Mouse (Mus musculus): ENCODE results near the gene Nagk. TPM values are rescaled to one million over a fixed set of nuclear protein-coding genes. Genes with fewer than 3 reads are reported as not detected.
"Not testable (repeated sequence)": the region's sequence is repeated elsewhere in the genome, so short reads cannot be mapped to it uniquely, and the experiment has no call there.

Nagk gene
- polyA plus RNA-seq, 1 experiment from 2014 or later, result 122 TPM

DNA sequence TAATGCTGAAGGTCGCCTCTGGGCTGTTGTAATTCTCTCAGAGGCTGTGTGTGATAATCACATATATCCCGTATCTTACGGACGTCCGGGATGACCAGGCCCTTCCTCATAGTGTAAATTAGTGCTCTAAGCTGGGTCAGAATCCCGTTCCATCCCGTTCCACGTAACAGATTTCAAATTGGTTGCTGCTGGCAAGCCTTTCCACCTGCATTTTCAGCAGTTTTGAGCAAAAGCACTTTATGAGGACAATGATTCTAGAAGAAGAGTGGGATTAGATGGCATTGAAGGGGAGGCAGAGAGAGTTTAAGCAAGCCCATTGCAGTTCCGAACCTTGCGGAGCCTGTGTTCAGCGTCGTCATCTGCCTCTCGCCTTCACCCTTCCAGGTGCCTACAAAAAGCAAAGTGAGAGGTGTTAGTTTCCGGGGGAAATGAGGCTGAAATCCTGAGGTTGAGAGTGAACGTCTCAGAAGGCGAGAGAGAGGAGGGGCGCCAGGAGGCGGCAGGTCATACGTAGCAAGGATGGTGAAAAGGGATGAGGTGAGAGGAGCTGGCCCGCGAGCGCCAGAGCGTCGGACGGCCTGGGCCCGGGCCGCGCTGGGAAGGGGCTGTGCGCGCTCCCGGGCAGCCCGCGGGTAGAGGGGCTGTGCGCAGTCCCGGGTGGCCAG is 36.3 kb downstream of the Nagk start:
- Histone ChIP-seq H3K4me3 (ENCODE audit: low read depth, low read length) (peak overlapping the region; percentile 53), H3K27ac (ENCODE audit: low read length) (peak overlapping the region; percentile 76), H3K36me3 (ENCODE audit: control insufficient read depth, insufficient read depth, low read length) (no peaks in the 10 kb centered on the region), H3K4me2 (ENCODE audit: low read length) (peak overlapping the region; percentile 82), H3K9ac (ENCODE audit: low read depth, low read length) (peak overlapping the region; percentile 62), H3K4me1 (ENCODE audit: control insufficient read depth, insufficient read depth, low read length) (peaks cover 16% of the 10 kb centered on the region), H3K27me3 (ENCODE audit: control insufficient read depth, insufficient read depth, low read depth, low read length) (no peaks in the 10 kb centered on the region), H3K9me3 (replicated peaks; ENCODE audit: control insufficient read depth, low read length, poor library complexity, severe bottlenecking) (no peaks in the 10 kb centered on the region)
- ATAC-seq, result peak; percentile 84
- 1% methylated on average over 35 of the region's 35 CpGs for whole genome bisulfite sequencing

DNA sequence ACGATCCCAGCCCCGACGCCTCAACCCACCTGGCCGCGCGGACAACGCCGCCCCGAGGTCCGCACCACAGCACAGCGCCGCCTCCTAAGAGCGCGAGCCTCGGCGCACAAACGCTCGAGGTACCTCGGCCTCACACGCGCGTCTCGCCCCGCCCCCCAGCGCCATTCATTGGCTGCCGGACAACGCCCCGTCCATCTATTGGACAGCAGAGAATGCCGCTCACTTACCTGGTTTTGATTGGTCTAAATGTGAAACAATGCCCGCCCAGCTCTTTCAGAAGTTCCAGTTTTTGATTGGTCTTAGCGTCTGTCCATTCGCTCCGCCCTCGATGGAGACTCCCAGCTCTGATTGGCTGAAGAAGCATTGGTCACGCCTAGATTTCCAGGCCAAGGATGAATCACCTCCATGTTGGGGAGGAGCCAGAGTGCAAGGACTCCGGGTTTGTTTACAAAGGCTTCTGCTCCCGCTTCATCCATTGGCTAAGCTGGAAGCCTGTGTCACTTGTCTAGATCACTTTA is 36.9 kb downstream of the Nagk start, which contains the start of gene Paip2b:
TSS of gene Paip2b (minus strand) at position 136 of the 518 bp plus-strand sequence.
- no peaks in the 10 kb centered on the region for H3K36me3 ChIP-seq (ENCODE audit: control insufficient read depth, insufficient read depth, low read length)

DNA sequence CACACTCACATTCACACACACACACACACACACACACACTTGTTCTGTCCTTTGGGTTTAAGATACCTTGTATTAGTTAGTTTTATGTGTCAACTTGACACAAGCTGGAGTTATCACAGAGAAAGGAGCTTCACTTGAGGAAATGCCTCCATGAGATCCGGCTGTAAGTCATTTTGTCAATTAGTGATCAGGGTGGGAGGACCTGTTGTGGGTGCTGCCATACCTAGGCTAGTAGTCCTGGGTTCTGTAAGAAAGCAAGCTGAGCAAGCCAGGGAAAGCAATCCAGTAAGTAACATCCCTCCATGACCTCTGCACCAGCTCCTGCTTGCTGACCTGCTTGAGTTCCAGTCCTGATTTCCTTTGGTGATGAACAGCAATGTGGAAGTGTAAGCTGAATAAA is 37.6 kb downstream of the Nagk start:
- Histone ChIP-seq H3K4me2 (ENCODE audit: low read length) (peak overlapping the region; percentile 59), H3K4me1 (ENCODE audit: control insufficient read depth, insufficient read depth, low read length) (peaks cover 16% of the 10 kb centered on the region), H3K4me3 (ENCODE audit: low read depth, low read length) (peak overlapping the region; percentile 34), H3K27ac (ENCODE audit: low read length) (peak overlapping the region; percentile 48; the same call in 1 of the 2 replicates), H3K9ac (ENCODE audit: low read depth, low read length) (0 out of 2 replicates have a peak overlapping the region, but pooled peaks have one; percentile 27)
- ATAC-seq; H3K27me3 ChIP-seq (ENCODE audit: control insufficient read depth, insufficient read depth, low read depth, low read length); H3K36me3 ChIP-seq (ENCODE audit: control insufficient read depth, insufficient read depth, low read length); H3K9me3 ChIP-seq (replicated peaks; ENCODE audit: control insufficient read depth, low read length, poor library complexity, severe bottlenecking): not testable (repeated sequence)
- 52% methylated on average over 1 of the region's 1 CpGs for WGBS

More for the DNA sequence above, 36.9 kb downstream of the Nagk start, which contains the start of gene Paip2b:
- under 1% methylated on average over 37 of the region's 37 CpGs for WGBS
- H3K9ac ChIP-seq (ENCODE audit: low read depth, low read length), result peak within 1 kb of the TSS; percentile 62
- no peaks in the 10 kb centered on the region for H3K27me3 ChIP-seq (ENCODE audit: control insufficient read depth, insufficient read depth, low read depth, low read length)
- H3K4me2 ChIP-seq (ENCODE audit: low read length), result peak within 1 kb of the TSS; percentile 82
- peak; percentile 99 for ATAC-seq
- H3K9me3 ChIP-seq (replicated peaks; ENCODE audit: control insufficient read depth, low read length, poor library complexity, severe bottlenecking), result no peaks in the 10 kb centered on the region
- H3K4me3 ChIP-seq (ENCODE audit: low read depth, low read length), result peak within 1 kb of the TSS; percentile 53
- H3K4me1 ChIP-seq (ENCODE audit: control insufficient read depth, insufficient read depth, low read length), result peaks cover 16% of the 10 kb centered on the region
- peak within 1 kb of the TSS; percentile 76 for H3K27ac ChIP-seq (ENCODE audit: low read length)

DNA sequence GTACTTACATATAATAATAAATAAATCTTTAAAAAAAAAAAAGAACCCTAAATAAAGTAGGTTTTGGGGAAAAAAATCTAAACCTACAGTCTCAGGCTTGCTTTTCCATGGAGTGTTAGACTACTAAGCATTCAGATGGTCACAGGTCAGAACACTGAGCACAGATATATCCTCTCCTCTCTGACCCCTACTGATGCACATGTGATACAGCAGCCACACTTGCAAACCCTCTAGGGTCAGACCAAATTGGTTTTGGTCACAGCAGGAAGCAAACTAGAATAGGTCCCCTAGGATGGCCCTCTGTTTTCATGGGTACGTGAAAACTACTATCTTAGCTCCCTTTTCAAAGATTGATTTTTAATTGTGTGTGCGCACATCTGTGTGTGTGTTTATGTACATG is 42.0 kb downstream of the Nagk start:
- H3K9ac ChIP-seq (ENCODE audit: low read depth, low read length), result no peak overlapping the region
- no peak for ATAC-seq
- no peaks in the 10 kb centered on the region for H3K27me3 ChIP-seq (ENCODE audit: control insufficient read depth, insufficient read depth, low read depth, low read length)
- peaks cover 3% of the 10 kb centered on the region; the same call in 1 of the 2 replicates for H3K4me1 ChIP-seq (ENCODE audit: control insufficient read depth, insufficient read depth, low read length)
- no peak overlapping the region for H3K27ac ChIP-seq (ENCODE audit: low read length)
- WGBS, result 86% methylated on average over 2 of the region's 2 CpGs
- H3K4me3 ChIP-seq (ENCODE audit: low read depth, low read length), result no peak overlapping the region
- H3K4me2 ChIP-seq (ENCODE audit: low read length), result no peak overlapping the region
- H3K9me3 ChIP-seq (replicated peaks; ENCODE audit: control insufficient read depth, low read length, poor library complexity, severe bottlenecking), result no peaks in the 10 kb centered on the region
- no peaks in the 10 kb centered on the region for H3K36me3 ChIP-seq (ENCODE audit: control insufficient read depth, insufficient read depth, low read length)

DNA sequence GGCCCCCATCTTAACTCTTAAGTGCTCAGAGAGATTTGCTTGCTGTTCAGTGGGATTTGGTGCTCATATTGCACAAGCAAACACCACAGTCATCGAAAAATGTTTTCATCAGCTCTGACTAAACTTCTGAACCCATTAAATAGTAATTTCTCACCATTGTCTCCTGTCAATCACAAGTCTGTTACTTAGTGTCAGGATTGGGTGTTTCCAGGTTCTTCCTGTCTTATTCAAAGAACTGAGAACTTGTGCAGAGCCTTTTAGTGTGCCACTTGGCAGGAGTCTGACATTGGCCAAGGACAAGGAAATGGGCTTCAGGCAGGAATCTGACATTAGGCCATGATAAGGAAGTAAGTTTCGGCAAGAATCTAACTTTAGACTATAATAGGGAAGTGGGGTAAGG is 43.3 kb downstream of the Nagk start:
- no peak overlapping the region for H3K4me2 ChIP-seq (ENCODE audit: low read length)
- H3K9ac ChIP-seq (ENCODE audit: low read depth, low read length), result no peak overlapping the region
- no peak overlapping the region for H3K27ac ChIP-seq (ENCODE audit: low read length)
- no peaks in the 10 kb centered on the region for H3K27me3 ChIP-seq (ENCODE audit: control insufficient read depth, insufficient read depth, low read depth, low read length)
- WGBS, result 83% methylated on average over 2 of the region's 2 CpGs
- no peak overlapping the region for H3K4me3 ChIP-seq (ENCODE audit: low read depth, low read length)
- no peaks in the 10 kb centered on the region for H3K36me3 ChIP-seq (ENCODE audit: control insufficient read depth, insufficient read depth, low read length)
- no peaks in the 10 kb centered on the region for H3K4me1 ChIP-seq (ENCODE audit: control insufficient read depth, insufficient read depth, low read length)
- no peaks in the 10 kb centered on the region for H3K9me3 ChIP-seq (replicated peaks; ENCODE audit: control insufficient read depth, low read length, poor library complexity, severe bottlenecking)
- ATAC-seq, result no peak

DNA sequence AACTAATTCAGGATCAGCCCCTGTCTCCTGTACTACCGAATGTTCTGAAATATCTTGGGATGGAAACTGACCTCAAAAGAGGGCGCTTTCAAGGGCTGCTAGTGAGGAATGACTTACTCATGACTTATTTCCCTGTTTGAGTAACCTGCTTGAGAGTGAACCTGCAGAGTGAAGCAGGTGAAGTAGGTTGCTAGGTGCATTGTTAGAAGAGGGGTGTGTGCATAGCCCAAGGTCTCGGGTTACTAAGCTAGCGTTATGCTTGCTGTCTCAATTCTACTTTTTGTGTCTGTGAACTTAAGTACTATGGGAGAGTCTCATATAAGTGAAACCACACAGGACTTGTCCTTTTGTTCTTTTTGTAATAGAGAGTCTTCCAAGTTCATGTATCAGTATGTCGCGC is 45.3 kb downstream of the Nagk start:
- Histone ChIP-seq H3K9me3 (replicated peaks; ENCODE audit: control insufficient read depth, low read length, poor library complexity, severe bottlenecking) (no peaks in the 10 kb centered on the region), H3K27me3 (ENCODE audit: control insufficient read depth, insufficient read depth, low read depth, low read length) (no peaks in the 10 kb centered on the region), H3K4me2 (ENCODE audit: low read length) (no peak overlapping the region), H3K36me3 (ENCODE audit: control insufficient read depth, insufficient read depth, low read length) (no peaks in the 10 kb centered on the region), H3K27ac (ENCODE audit: low read length) (no peak overlapping the region), H3K4me3 (ENCODE audit: low read depth, low read length) (no peak overlapping the region), H3K4me1 (ENCODE audit: control insufficient read depth, insufficient read depth, low read length) (no peaks in the 10 kb centered on the region), H3K9ac (ENCODE audit: low read depth, low read length) (no peak overlapping the region)
- ATAC-seq, result no peak
- 84% methylated on average over 6 of the region's 6 CpGs for WGBS

DNA sequence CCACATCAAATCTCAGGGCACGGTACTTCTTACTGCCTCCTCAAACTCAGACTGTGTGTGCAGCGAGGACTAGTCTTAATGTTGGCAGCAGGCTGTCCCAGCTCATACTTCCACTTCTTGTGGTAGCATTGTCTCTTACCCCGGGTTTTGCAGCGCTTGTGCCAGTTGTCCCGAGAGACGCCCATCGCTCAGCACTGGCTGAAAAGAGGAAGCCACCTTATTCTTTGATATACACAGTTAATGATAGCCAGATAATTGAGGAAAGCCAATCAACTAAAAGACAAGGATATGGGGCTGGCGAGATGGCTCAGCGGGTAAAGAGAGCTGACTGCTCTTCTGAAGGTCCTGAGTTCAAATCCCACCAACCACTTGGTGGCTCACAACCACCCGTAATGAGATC is 50.1 kb downstream of the Nagk start:
- no peaks in the 10 kb centered on the region for H3K9me3 ChIP-seq (replicated peaks; ENCODE audit: control insufficient read depth, low read length, poor library complexity, severe bottlenecking)
- ATAC-seq, result no peak
- no peaks in the 10 kb centered on the region for H3K4me1 ChIP-seq (ENCODE audit: control insufficient read depth, insufficient read depth, low read length)
- H3K9ac ChIP-seq (ENCODE audit: low read depth, low read length), result no peak overlapping the region
- H3K27ac ChIP-seq (ENCODE audit: low read length), result no peak overlapping the region
- 89% methylated on average over 10 of the region's 10 CpGs for WGBS
- no peak overlapping the region for H3K4me2 ChIP-seq (ENCODE audit: low read length)
- no peaks in the 10 kb centered on the region for H3K27me3 ChIP-seq (ENCODE audit: control insufficient read depth, insufficient read depth, low read depth, low read length)
- H3K36me3 ChIP-seq (ENCODE audit: control insufficient read depth, insufficient read depth, low read length), result no peaks in the 10 kb centered on the region
- H3K4me3 ChIP-seq (ENCODE audit: low read depth, low read length), result no peak overlapping the region

DNA sequence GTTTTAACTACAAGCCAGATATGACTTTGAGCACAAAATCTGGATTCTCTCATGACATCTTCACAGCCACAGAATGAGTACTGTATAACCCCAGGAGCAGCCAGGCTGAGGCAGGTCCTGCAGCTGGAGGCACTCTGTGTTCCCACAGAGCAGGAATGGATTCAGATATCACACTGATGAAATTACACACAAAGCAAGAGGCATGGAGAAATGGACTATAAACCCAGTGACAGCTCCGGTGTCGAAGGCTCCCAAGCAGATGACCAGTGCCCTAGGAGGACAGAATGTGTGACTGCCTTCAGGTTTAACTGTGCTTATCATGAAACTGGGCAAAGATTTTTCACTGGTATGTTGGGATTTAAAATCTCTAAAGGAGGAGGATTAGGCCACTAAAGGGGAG is 51.4 kb downstream of the Nagk start:
- no peak overlapping the region for H3K9ac ChIP-seq (ENCODE audit: low read depth, low read length)
- no peak overlapping the region for H3K4me3 ChIP-seq (ENCODE audit: low read depth, low read length)
- ATAC-seq, result no peak
- no peak overlapping the region for H3K4me2 ChIP-seq (ENCODE audit: low read length)
- H3K27ac ChIP-seq (ENCODE audit: low read length), result no peak overlapping the region
- no peaks in the 10 kb centered on the region for H3K9me3 ChIP-seq (replicated peaks; ENCODE audit: control insufficient read depth, low read length, poor library complexity, severe bottlenecking)
- H3K27me3 ChIP-seq (ENCODE audit: control insufficient read depth, insufficient read depth, low read depth, low read length), result no peaks in the 10 kb centered on the region
- H3K36me3 ChIP-seq (ENCODE audit: control insufficient read depth, insufficient read depth, low read length), result no peaks in the 10 kb centered on the region
- H3K4me1 ChIP-seq (ENCODE audit: control insufficient read depth, insufficient read depth, low read length), result no peaks in the 10 kb centered on the region
- 94% methylated on average over 2 of the region's 2 CpGs for WGBS

DNA sequence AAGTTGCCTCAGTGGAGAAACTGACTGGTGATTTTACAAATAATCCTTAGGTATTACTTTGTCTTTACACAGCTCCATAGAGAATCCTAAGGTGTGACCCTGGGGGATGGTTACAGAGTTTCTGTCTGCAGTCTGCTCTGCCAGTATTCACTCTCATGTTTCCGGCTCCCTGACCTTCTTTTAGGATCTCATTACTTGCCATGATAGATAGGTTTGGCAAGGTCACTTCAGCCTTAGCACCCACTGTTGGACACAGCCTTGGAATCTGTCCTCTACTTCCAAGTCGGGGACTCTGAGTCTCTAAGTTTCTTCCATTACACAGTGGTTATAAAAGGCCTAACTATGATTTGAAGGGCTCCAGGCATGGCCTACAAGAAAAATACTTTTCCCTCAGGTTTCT is 54.7 kb downstream of the Nagk start:
- no peak overlapping the region for H3K9ac ChIP-seq (ENCODE audit: low read depth, low read length)
- no peaks in the 10 kb centered on the region for H3K9me3 ChIP-seq (replicated peaks; ENCODE audit: control insufficient read depth, low read length, poor library complexity, severe bottlenecking)
- no peaks in the 10 kb centered on the region for H3K4me1 ChIP-seq (ENCODE audit: control insufficient read depth, insufficient read depth, low read length)
- no peaks in the 10 kb centered on the region for H3K36me3 ChIP-seq (ENCODE audit: control insufficient read depth, insufficient read depth, low read length)
- WGBS, result 96% methylated on average over 2 of the region's 2 CpGs
- no peaks in the 10 kb centered on the region for H3K27me3 ChIP-seq (ENCODE audit: control insufficient read depth, insufficient read depth, low read depth, low read length)
- H3K27ac ChIP-seq (ENCODE audit: low read length), result no peak overlapping the region
- H3K4me2 ChIP-seq (ENCODE audit: low read length), result no peak overlapping the region
- H3K4me3 ChIP-seq (ENCODE audit: low read depth, low read length), result no peak overlapping the region
- no peak for ATAC-seq
